Mouse (Mus musculus) ES-E14 (cell line): Measurements from ENCODE around the gene Elob.

Source experiments
- HCFC1 ChIP-seq: IDR thresholded peaks from 2 replicates; pipeline ENCODE4 v1.6.1; 2012; ENCODE audit warnings: low read length, inconsistent platforms, borderline replicate concordance; ENCODE audit not compliant: insufficient read depth
- MAFK ChIP-seq: IDR thresholded peaks from 2 replicates; pipeline ENCODE4 v1.6.1; 2014; ENCODE audit warnings: mild to moderate bottlenecking, low read depth, low read length, inconsistent platforms; ENCODE audit not compliant: insufficient read depth
- ZNF384 ChIP-seq: IDR thresholded peaks from 2 replicates; pipeline ENCODE4 v1.6.1; 2012; ENCODE audit warnings: low read depth, low read length, inconsistent platforms

DNA sequence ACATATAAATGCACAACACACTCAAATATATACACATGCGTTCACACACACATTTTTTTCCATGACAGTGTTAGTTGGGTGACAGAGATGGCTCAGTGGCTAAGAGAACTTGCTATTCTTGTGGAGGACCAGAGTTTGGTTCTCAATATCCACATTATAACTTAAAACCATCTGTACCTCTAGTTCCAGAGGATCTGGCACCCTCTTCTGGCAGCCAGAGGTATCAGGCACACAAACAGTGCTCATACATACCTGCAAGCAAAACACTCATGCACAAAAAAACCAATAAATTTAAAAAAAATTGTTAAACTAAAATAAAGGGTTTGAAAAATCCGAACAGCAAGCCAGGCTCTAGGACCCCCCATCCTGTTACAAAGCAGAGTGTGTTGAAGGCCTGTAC is 21.1 kb upstream of the Elob start:
- no peak for TF ChIP-seq MAFK
- TF ChIP-seq HCFC1 = no peak
- TF ChIP-seq ZNF384 = no peak
